Mouse (Mus musculus): ENCODE measurements around the gene Pqlc3. TPM values are rescaled to one million over a fixed set of nuclear protein-coding genes. Genes with fewer than 3 reads are reported as not detected.
"Not testable (repeated sequence)": the region's sequence is repeated elsewhere in the genome, so short reads cannot be mapped to it uniquely, and the experiment has no call there.

Gene Pqlc3
- polyA plus RNA-seq, 1 experiment, result 9.0 TPM

DNA sequence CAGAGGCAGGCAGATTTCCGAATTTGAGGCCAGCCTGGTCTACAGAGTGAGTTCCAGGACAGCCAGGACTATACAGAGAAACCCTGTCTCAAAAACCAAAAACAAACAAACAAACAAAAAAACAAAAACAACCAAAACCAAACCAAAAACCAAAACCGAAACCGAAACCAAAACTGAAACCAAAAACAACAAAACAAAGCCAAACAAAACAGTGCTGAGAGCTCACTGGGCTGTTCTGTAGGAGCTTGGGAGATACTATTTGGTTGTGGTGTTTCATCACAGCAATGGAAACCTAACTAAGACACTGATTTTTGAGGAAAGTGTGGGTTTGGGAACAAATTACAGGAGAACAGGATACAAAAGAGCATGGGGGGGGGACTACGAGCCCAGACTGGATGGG, 21.9 kb upstream of the Pqlc3 start:
- Histone ChIP-seq H3K36me3 (ENCODE audit: control insufficient read depth, insufficient read depth, low read length) (no peaks in the 10 kb centered on the region), H3K4me3 (ENCODE audit: insufficient read depth, low read depth, low read length) (no peak overlapping the region), H3K4me1 (ENCODE audit: control insufficient read depth, insufficient read depth, low read length) (no peaks in the 10 kb centered on the region), H3K27ac (ENCODE audit: insufficient read depth, low read depth, low read length) (no peak overlapping the region), H3K27me3 (replicated peaks; ENCODE audit: control insufficient read depth, insufficient read depth, low read length) (no peaks in the 10 kb centered on the region)
- WGBS, result 96% methylated on average over 4 of the region's 4 CpGs
- DNase-seq, result no peak
- TF ChIP-seq POLR2A (IDR thresholded peaks at IDR 0.05; ENCODE audit: low read depth, low read length), result no peak
- no peak for TF ChIP-seq CTCF (conservative IDR thresholded peaks at IDR 0.05; ENCODE audit: insufficient read depth, insufficient read length, low read depth, low read length)

DNA sequence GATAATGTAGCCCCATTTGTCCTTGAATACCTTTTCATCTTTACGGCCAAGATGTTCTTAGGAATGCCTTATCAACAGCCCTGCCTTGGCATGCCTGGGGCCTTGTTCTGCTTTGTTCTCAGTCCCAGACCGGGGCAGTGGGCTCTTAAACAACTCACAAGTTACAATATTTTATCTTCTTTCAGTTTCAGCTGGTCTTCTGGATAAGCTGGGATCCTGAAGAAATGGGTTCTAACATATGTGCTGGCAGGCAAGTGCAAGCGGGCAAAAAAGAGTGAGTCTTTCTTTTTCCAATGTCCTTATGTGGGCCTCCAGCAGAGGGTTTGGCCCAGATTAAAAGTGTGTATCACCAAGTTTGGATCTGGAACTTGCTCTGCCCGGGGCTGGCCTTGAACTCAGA, 20.9 kb upstream of the Pqlc3 start:
- not testable (repeated sequence) for DNase-seq; H3K27me3 ChIP-seq (replicated peaks; ENCODE audit: control insufficient read depth, insufficient read depth, low read length); H3K27ac ChIP-seq (ENCODE audit: insufficient read depth, low read depth, low read length); H3K36me3 ChIP-seq (ENCODE audit: control insufficient read depth, insufficient read depth, low read length); H3K4me3 ChIP-seq (ENCODE audit: insufficient read depth, low read depth, low read length); H3K4me1 ChIP-seq (ENCODE audit: control insufficient read depth, insufficient read depth, low read length)
- WGBS, result 86% methylated on average over 4 of the region's 4 CpGs

DNA sequence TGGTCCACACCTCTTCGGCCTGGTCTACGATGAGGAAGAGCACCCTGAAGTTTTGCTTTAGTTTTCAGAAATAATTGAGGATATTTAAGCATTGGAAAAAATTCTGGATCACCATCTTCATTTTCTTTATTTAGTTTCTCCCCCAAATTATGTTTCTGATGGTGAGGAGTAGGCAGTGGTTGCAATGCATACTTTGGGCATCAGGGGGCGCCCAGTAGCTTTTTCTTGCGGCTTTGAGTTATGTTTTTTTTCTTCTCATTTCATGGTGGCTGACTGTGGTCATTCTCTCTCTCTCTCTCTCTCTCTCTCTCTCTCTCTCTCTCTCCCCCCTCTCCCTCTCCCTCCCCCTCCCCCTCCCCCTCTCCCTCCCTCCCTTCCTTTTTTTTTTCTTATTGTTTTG, 18.3 kb upstream of the Pqlc3 start:
- TF ChIP-seq POLR2A (IDR thresholded peaks at IDR 0.05; ENCODE audit: low read depth, low read length), result no peak
- TF ChIP-seq CTCF (conservative IDR thresholded peaks at IDR 0.05; ENCODE audit: insufficient read depth, insufficient read length, low read depth, low read length), result peak; percentile 59
- peak; percentile 38 for DNase-seq
- WGBS, result 34% methylated on average over 4 of the region's 4 CpGs
- H3K4me1 ChIP-seq (ENCODE audit: control insufficient read depth, insufficient read depth, low read length), result no peaks in the 10 kb centered on the region
- H3K4me3 ChIP-seq (ENCODE audit: insufficient read depth, low read depth, low read length), result no peak overlapping the region
- no peak overlapping the region for H3K27ac ChIP-seq (ENCODE audit: insufficient read depth, low read depth, low read length)
- H3K36me3 ChIP-seq (ENCODE audit: control insufficient read depth, insufficient read depth, low read length), result no peaks in the 10 kb centered on the region
- no peaks in the 10 kb centered on the region for H3K27me3 ChIP-seq (replicated peaks; ENCODE audit: control insufficient read depth, insufficient read depth, low read length)

DNA sequence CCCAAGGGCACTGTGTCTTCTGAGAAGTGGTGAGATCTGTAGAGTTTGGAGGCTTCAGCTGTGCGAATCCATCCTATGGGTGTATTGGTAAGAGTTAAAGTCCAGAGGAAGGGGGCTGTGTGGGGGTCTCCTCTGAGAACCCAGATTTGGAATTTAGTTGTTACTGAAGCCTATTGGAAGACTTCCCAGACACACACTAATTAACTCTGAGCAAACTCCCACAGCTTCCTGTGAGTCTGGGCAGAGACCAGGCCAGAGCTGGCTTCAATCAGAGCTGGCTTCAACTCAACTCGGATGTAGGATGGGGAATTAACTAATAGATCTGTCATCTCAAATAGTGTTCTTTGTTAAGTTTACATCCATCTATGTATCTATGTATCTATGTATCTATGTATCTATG, 15.5 kb upstream of the Pqlc3 start:
- Histone ChIP-seq H3K36me3 (ENCODE audit: control insufficient read depth, insufficient read depth, low read length) (no peaks in the 10 kb centered on the region), H3K4me1 (ENCODE audit: control insufficient read depth, insufficient read depth, low read length) (no peaks in the 10 kb centered on the region), H3K27me3 (replicated peaks; ENCODE audit: control insufficient read depth, insufficient read depth, low read length) (no peaks in the 10 kb centered on the region), H3K27ac (ENCODE audit: insufficient read depth, low read depth, low read length) (no peak overlapping the region), H3K4me3 (ENCODE audit: insufficient read depth, low read depth, low read length) (no peak overlapping the region)
- no peak for TF ChIP-seq CTCF (conservative IDR thresholded peaks at IDR 0.05; ENCODE audit: insufficient read depth, insufficient read length, low read depth, low read length)
- no peak for TF ChIP-seq POLR2A (IDR thresholded peaks at IDR 0.05; ENCODE audit: low read depth, low read length)
- 60% methylated on average over 2 of the region's 2 CpGs for WGBS
- DNase-seq, result peak; percentile 53

DNA sequence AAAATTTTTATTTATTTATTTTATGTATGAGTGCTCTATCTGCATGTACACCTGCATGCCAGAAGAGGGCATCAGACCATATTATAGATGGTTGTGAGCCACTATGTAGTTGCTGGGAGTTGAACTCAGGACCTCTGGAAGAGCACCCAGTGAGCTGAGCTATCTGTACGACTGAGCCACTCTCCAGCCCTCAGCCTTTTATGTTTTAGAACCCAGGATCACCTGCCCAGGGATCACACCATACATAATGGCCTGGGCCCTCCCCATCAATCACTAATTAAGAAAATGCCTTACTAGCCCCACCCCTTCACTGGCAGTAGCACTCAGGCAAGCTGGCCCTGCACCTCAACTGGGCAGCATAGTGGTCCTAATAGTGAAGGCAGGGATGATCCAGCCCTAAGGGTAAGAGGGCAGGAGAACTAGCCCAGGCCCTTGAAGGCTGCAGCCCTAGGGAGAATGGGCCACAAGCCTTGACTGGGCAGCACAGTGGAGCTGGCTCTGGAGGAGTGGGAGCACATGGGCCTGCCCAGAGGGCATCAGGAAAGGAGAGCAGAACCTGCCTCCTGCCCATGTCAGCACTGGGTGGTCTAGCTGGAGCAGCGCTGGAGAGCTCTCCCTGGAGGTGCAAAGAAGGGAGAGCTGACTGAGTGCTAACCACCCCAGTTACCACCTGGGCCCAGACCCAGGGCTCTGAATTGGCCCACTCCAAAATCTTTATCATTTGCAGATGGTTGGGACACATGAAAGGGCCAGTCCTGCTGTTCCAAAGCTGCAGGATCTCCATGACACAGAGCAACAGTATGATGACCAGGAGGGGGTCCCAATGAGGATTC, 12.1 kb upstream of the Pqlc3 start:
- TF ChIP-seq CTCF (conservative IDR thresholded peaks at IDR 0.05; ENCODE audit: insufficient read depth, insufficient read length, low read depth, low read length) (no peak), POLR2A (IDR thresholded peaks at IDR 0.05; ENCODE audit: low read depth, low read length) (no peak)
- DNase-seq, result no peak
- Histone ChIP-seq H3K27me3 (replicated peaks; ENCODE audit: control insufficient read depth, insufficient read depth, low read length) (no peaks in the 10 kb centered on the region), H3K4me1 (ENCODE audit: control insufficient read depth, insufficient read depth, low read length) (no peaks in the 10 kb centered on the region), H3K4me3 (ENCODE audit: insufficient read depth, low read depth, low read length) (no peak overlapping the region), H3K36me3 (ENCODE audit: control insufficient read depth, insufficient read depth, low read length) (no peaks in the 10 kb centered on the region), H3K27ac (ENCODE audit: insufficient read depth, low read depth, low read length) (no peak overlapping the region)
- WGBS, result 76% methylated on average over 2 of the region's 2 CpGs

DNA sequence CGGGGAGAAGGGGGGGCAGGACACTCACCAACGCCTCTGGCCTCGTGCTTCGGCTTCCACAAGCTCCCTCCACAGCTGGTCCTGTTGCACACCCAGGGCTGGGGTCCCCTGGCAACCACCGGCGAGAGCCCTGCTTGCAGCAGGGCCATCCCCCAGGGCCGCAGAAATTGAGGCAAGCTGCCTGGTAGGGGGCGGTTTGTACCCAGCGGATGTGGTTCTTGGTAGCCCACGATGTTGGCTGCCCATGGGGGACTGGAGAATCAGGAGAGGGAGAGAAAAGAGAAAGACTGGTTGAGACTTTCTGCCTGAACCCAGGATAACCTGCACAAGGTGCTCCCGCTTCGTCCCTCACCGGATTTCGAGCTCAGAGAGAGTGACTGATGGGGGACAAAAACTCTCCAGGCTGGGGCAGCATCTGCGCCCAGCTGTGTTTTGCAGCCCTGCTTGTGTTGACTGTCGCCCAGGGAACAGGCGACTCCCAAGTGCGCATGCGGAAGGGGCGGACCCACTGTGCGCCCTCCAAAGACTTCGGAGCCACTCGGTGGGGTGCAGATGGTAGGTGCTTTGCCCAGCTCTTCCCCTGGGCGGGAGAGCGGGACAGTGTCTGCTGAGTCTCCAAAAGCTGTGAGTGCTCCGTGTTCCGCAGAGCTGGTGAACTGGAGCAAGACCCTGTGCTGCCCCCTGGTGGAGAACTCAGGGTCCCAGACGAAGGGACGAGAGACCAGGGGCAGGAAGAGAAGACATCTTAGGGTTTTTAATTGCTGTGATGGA, 11.1 kb upstream of the Pqlc3 start, which contains the start of gene 2410004P03Rik:
2410004P03Rik (minus strand) TSS at position 628 of the 771 bp plus-strand sequence.
- Histone ChIP-seq H3K27ac (ENCODE audit: insufficient read depth, low read depth, low read length) (no peak within 1 kb of the TSS), H3K4me1 (ENCODE audit: control insufficient read depth, insufficient read depth, low read length) (no peaks in the 10 kb centered on the region), H3K27me3 (replicated peaks; ENCODE audit: control insufficient read depth, insufficient read depth, low read length) (no peaks in the 10 kb centered on the region), H3K36me3 (ENCODE audit: control insufficient read depth, insufficient read depth, low read length) (no peaks in the 10 kb centered on the region), H3K4me3 (ENCODE audit: insufficient read depth, low read depth, low read length) (peak within 1 kb of the TSS; percentile 50)
- peak; percentile 77 for TF ChIP-seq CTCF (conservative IDR thresholded peaks at IDR 0.05; ENCODE audit: insufficient read depth, insufficient read length, low read depth, low read length)
- no peak for TF ChIP-seq POLR2A (IDR thresholded peaks at IDR 0.05; ENCODE audit: low read depth, low read length)
- DNase-seq, result peak; percentile 79
- WGBS, result 10% methylated on average over 29 of the region's 29 CpGs

DNA sequence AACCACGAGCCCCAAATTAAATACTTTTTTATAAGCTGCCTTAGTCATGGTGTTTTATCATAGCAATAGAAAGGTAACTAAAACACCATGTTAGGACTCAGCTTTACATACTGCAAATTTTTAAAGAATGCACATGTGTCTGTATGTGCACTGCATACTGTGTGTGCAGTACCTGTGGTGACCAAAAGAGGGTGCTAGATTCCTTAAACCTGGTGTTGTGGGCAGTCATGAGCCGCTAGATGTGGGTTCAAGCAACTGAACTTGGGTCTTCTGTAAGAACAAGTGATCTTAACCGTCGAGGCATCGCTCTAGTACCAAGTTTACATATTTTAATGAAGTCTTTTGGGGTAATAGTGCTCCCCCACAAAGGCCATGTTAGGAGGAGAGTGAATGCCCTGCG, 9.3 kb upstream of the Pqlc3 start:
- H3K36me3 ChIP-seq (ENCODE audit: control insufficient read depth, insufficient read depth, low read length), result no peaks in the 10 kb centered on the region
- no peak for DNase-seq
- no peak overlapping the region for H3K4me3 ChIP-seq (ENCODE audit: insufficient read depth, low read depth, low read length)
- H3K27me3 ChIP-seq (replicated peaks; ENCODE audit: control insufficient read depth, insufficient read depth, low read length), result no peaks in the 10 kb centered on the region
- TF ChIP-seq POLR2A (IDR thresholded peaks at IDR 0.05; ENCODE audit: low read depth, low read length), result no peak
- TF ChIP-seq CTCF (conservative IDR thresholded peaks at IDR 0.05; ENCODE audit: insufficient read depth, insufficient read length, low read depth, low read length), result no peak
- H3K27ac ChIP-seq (ENCODE audit: insufficient read depth, low read depth, low read length), result no peak overlapping the region
- whole genome bisulfite sequencing, result 96% methylated on average over 6 of the region's 6 CpGs
- no peaks in the 10 kb centered on the region for H3K4me1 ChIP-seq (ENCODE audit: control insufficient read depth, insufficient read depth, low read length)
